Mouse (Mus musculus): ENCODE results near the gene Mettl18. TPM values are rescaled to one million over a fixed set of nuclear protein-coding genes. Genes with fewer than 3 reads are reported as not detected.
A peak's percentile ranks its signal among the peaks of the same experiment; 100 is the strongest.
"Not testable (repeated sequence)": the region's sequence is repeated elsewhere in the genome, so short reads cannot be mapped to it uniquely, and the experiment has no call there.

Mettl18 gene
- 5.1 and 6.8 TPM in 2 replicates for total RNA-seq (2015)
- 15.2 and 20.2 TPM in 2 replicates for total RNA-seq (2017)

DNA sequence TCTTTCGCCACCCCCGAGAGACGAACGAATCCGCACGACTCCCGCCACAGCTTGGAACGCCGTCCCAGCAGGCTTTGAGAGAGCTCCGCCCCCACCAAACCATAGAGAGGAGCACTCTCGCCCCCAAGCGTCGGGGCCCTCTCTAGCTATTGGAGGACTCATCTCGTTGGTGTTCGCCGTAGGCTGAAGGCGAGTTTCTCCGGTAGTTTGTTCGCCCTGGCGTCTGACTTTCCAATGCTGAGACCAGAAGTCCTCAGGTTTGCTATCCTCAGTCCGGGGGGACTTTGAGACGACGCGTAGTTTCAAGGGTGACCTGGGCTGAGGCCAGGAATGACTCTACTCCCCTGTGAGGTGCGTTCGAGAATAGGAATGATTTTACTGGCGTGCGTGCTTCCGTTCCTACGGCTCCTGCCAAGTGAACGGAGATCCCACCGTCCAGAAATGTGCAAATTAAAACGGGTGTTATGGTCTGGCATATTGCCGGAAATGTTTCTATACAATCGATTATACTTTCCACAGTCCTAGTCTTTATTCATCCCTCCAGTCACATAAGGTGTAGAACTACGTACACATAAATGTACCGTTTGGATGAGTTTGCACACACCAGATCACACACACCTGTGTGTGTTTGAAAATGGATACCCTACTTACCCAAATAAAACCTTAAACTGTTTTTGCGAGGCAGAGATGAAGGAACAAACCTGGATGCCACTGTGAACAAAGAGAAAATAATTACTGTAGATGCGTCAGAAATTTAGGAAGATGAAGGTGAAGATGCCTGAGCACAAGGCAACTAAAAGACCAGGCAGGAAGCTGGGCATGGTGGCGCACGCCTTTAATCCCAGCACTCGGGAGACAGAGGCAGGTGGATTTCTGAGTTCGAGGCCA, at the start of gene Mettl18, which contains the start of gene BC055324:
Gene Mettl18, plus strand, starts transcription at position 169 of the 888 bp plus-strand sequence.
Gene BC055324, minus strand, starts transcription at position 76 of the 888 bp plus-strand sequence.
- ATAC-seq (replicated peaks; ENCODE audit: poor library complexity): peak; percentile 98

GRCm38 (mm10) chr1:163953396-163953795, 41.3 kb upstream of the Mettl18 start:
- no peak for ATAC-seq (replicated peaks; ENCODE audit: poor library complexity)

- ATAC-seq (replicated peaks; ENCODE audit: poor library complexity): no peak
These were observed 36.7 kb upstream of the Mettl18 start for GRCm38 (mm10) chr1:163958036-163958435.

DNA sequence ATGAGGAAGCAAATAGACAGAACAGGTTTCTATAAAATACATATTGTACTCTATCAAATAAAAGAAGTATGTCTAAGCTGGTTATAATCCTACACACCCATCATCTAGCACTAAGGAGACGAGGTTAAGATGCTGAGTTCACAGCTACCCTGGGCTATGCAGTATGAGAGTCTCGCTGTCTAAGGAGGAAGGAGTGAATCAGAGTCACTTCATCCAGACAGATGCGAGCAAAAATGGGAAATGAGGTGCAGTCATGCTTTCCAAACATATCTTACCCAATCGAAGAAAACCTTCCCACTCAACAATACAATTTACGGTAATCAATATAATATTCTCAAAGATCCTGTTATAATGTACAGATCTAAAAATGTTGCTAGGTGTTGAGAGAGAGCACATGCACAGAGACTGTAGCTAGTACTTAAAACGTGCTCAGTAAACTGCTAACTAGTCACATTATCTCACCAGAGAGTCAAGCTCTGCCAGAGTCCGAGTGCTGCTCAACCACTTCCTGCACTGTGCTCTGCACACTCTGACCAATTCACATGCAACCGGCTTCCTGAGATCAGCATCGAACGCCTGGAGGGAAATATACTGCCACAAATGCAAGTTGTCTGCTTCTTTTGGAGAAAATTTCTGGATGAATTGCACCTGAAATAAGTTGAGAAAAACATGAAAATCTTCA, 30.5 kb upstream of the Mettl18 start:
- peak; percentile 78 for ATAC-seq (replicated peaks; ENCODE audit: poor library complexity)

GRCm38 (mm10) chr1:163974471-163974870, 20.2 kb upstream of the Mettl18 start:
- no peak for ATAC-seq (replicated peaks; ENCODE audit: poor library complexity)

- peak; percentile 65 for ATAC-seq (replicated peaks; ENCODE audit: poor library complexity)
These were observed 19.6 kb upstream of the Mettl18 start for GRCm38 (mm10) chr1:163975088-163975487.

- ATAC-seq (replicated peaks; ENCODE audit: poor library complexity): no peak
These were observed 18.2 kb upstream of the Mettl18 start for GRCm38 (mm10) chr1:163976515-163976914.

DNA sequence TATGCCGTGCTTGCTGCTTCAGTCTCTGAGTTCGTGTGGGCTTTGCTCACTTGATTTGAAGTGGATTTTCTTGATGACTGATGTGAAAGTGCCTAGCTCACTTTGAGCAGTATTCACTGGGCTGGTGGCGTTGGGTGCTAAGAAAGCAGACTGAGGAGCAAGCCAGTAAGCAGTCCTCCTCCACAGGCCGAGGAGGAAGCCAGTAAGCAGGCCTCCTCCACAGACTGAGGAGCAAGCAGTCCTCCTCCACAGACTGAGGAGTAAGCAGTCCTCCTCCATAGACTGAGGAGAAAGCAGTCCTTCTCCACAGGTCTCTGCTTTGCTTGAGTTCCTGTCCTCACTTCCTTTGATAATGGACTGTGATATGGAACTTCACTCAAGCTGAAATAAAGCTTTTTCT, 2.3 kb upstream of the Mettl18 start:
- ATAC-seq (replicated peaks; ENCODE audit: poor library complexity): no peak

- ATAC-seq (replicated peaks; ENCODE audit: poor library complexity): peak; percentile 75
These were observed 442 bp upstream of the Mettl18 start for GRCm38 (mm10) chr1:163994173-163994720.

DNA sequence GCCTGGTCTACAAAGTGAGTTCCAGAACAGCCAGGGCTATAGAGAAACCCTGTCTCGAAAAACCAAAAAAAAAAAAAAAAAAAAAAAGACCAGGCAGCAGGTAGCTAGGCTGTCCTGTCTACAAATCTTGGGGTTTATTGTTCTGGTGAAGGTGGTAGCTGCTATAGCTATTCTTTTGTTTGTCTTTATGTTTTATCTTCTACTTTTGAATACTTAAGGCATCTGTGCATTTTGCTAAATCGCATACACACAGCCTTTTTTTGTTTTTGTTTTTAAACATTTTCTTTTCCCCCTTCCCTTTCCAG, 872 bp downstream of the Mettl18 start:
- ATAC-seq (replicated peaks; ENCODE audit: poor library complexity): no peak

- peak; percentile 94 for ATAC-seq (replicated peaks; ENCODE audit: poor library complexity)
These were observed 7.3 kb downstream of the Mettl18 start for GRCm38 (mm10) chr1:164001831-164002452.

- ATAC-seq (replicated peaks; ENCODE audit: poor library complexity): no peak
These were observed 9.6 kb downstream of the Mettl18 start for GRCm38 (mm10) chr1:164004311-164004710.

GRCm38 (mm10) chr1:164009235-164009634, 14.5 kb downstream of the Mettl18 start:
- peak; percentile 65 for ATAC-seq (replicated peaks; ENCODE audit: poor library complexity)

DNA sequence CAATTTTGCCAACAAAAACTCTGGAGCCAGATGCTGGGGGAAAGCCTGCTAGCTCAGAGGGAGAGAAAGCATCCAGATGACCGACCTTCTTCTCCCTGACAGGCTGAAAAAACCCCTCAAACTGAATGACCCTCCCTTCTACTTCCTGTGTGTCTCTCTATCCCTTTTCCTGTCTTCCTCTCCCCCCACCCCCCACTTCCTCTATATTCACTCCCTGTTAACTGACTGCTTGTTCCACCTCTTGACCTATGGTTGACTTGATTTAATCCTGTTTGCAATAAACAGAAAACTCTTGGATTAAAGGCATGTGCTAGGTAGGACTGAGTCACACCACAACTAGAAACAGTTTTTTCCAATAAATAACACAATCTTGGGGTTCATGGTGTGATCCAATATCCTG, 19.9 kb downstream of the Mettl18 start:
- ATAC-seq (replicated peaks; ENCODE audit: poor library complexity): 0 out of 2 replicates have a peak, but pooled peaks have one; percentile 39

DNA sequence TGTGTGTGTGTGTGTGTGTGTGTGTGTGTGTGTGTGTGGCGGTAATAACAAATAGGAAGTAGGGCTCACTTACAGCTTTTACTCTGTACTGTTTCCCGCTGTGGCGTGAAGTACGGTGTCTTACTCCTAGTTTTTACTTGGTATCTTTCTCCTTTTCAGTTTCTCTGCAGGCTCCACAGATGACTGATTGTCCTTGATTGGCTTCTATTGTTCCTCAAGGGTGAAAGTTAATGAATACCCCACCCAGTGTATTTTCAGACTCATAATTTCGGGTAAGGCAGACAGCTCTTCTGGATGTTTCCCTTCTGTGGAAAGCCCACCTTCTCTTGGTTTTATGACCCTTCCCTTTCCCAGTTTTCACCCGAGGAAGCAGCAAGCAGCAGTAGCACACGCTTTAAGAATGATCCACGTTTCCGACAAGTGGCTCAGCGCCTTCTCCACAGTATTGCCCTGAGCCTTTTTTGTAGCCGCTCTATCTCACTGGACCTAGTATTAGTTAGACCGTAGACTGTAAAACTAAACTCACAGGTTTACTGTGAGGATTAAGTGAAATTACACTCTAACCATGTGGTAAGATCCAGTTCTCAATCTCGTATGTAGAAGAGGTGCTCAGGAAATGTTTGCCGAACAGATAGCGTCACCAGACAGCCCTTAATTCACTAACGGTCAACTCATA, 23.7 kb downstream of the Mettl18 start:
- no peak for ATAC-seq (replicated peaks; ENCODE audit: poor library complexity)

DNA sequence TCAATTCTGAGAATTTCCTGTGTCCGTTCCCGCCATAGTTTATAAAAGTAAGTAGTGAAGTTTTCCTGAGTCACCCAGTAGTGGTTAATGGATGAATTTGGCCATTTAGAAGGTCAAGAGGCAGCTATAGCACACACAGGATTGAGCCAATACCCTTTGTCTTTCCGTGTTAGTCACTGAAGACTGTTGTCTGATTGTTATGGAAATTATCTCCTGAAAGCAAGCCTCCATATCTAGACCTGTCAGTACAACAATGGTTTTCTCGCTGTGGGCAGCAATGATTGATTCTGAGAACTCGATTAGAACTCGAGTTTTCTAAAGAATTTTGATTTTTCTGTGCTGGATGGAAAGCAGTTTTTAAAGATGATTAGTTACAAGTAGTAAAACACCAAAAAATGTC, 25.1 kb downstream of the Mettl18 start:
- no peak for ATAC-seq (replicated peaks; ENCODE audit: poor library complexity)

GRCm38 (mm10) chr1:164020746-164021145, 26.1 kb downstream of the Mettl18 start:
- not testable (repeated sequence) for ATAC-seq (replicated peaks; ENCODE audit: poor library complexity)

DNA sequence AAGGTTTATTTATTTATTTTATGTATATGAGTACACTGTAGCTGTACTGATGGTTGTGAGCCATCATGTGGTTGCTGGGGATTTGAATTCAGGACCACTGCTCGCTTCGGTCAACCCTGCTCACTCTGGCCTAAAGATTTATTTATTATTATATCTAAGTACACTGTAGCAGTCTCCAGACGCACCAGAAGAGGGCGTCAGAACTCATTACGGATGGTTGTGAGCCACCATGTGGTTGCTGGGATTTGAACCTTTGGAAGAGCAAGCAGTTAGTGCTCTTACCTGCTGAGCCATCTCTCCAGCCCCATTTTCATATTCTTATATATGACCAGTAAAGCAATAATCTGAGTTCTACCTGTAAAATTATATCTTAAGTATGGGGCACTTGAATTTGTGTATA, 27.4 kb downstream of the Mettl18 start:
- ATAC-seq (replicated peaks; ENCODE audit: poor library complexity): not testable (repeated sequence)

DNA sequence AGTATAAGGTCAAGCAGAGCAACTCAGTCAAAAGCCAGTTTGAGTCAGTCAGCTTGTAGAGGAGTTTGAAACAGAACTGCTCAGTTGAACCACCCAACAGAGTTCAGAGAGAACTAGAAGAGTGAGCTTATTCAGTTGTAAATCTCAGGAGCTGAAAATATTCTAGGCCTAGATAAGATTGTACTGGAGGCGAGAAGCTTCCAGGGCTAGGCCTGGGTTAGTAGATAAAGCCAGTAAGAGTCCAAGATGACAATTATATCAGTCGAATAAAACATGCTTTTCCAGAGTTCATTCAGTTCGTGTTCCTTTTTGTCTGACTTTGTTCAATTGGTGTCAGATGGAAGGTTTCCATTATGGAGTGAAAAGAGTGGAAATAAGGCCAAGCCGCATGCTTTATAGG, 31.0 kb downstream of the Mettl18 start:
- 0 out of 2 replicates have a peak, but pooled peaks have one; percentile 23 for ATAC-seq (replicated peaks; ENCODE audit: poor library complexity)

DNA sequence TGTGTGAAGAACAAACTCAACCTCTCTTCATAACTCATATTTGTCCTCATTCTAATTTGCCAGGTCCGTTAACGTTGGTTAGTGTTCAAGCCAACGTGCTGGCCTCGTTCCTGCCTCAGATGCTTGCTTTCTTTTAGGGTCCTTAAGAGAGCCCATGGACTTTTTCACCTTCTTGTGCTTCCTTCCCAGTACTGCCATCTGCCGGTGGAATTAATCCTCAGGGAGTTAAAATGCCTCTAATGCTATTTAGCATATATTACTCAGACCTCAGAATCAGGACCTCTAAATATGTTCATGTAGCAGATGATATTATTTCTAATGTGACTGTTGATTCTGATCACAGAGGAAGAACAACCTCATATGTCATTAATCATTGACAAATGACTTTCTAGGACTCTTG, 32.7 kb downstream of the Mettl18 start:
- ATAC-seq (replicated peaks; ENCODE audit: poor library complexity): no peak

Data from megakaryocyte progenitor cell, adult 5-6 weeks (primary cell).